In genomic region chr5:97846503-97846902, GRCm38 (mm10) we compare ENCODE assay signal across 16 mouse cellular contexts.
"Had no signal": no experiment of that assay in that cellular context is flagged by ENCODE, and none has a peak within 500 bp of the region (broad histone marks: within the 10 kb centered on the region; RNA-seq: fewer than 3 reads in every experiment).

No protein-coding gene starts in this region.

- H3K4me3 ChIP-seq: kidney, embryonic 15.5 days; left cerebral cortex, adult 2 months; limb, embryonic 13.5 days; liver, embryonic 13.5 days; megakaryocyte, embryonic 14.5 days; midbrain, embryonic 10.5 days; midbrain, embryonic 13.5 days; stomach, embryonic 15.5 days had no signal

- H3K36me3 ChIP-seq: kidney, embryonic 15.5 days; limb, embryonic 13.5 days; liver, embryonic 13.5 days; midbrain, embryonic 10.5 days; midbrain, embryonic 13.5 days; stomach, embryonic 15.5 days had no signal

- H3K4me1 ChIP-seq: kidney, embryonic 15.5 days; liver, embryonic 13.5 days; megakaryocyte, embryonic 14.5 days; midbrain, embryonic 10.5 days; midbrain, embryonic 13.5 days; stomach, embryonic 15.5 days had no signal

- H3K9me3 ChIP-seq: kidney, embryonic 15.5 days; limb, embryonic 13.5 days; liver, embryonic 13.5 days; midbrain, embryonic 10.5 days; midbrain, embryonic 13.5 days; stomach, embryonic 15.5 days had no signal

- H3K27me3 ChIP-seq: kidney, embryonic 15.5 days; limb, embryonic 13.5 days; liver, embryonic 13.5 days; megakaryocyte, embryonic 14.5 days; midbrain, embryonic 13.5 days; stomach, embryonic 15.5 days had no signal

- H3K27ac ChIP-seq: kidney, embryonic 15.5 days; left cerebral cortex, adult 2 months; limb, embryonic 13.5 days; liver, embryonic 13.5 days; midbrain, embryonic 10.5 days; midbrain, embryonic 13.5 days; stomach, embryonic 15.5 days had no signal

- ATAC-seq: midbrain, embryonic 13.5 days; midbrain, embryonic 16.5 days had no signal

- H3K4me2 ChIP-seq: kidney, embryonic 15.5 days; limb, embryonic 13.5 days; liver, embryonic 13.5 days; midbrain, embryonic 13.5 days; stomach, embryonic 15.5 days had no signal

- H3K9ac ChIP-seq: kidney, embryonic 15.5 days; limb, embryonic 13.5 days; liver, embryonic 13.5 days; midbrain, embryonic 13.5 days; stomach, embryonic 15.5 days had no signal

- DNase-seq: kidney, adult 11 months; kidney, adult 8-10 months; kidney, postnatal 36 days; layer of hippocampus, postnatal 36 days; liver, embryonic 13.5 days; lung, adult 2 months; thymus, adult 18-20 months; thymus, postnatal 36 days had no signal
